Mouse (Mus musculus): Measurements from ENCODE around the gene Uhrf1bp1. TPM values are rescaled to one million over a fixed set of nuclear protein-coding genes. Genes with fewer than 3 reads are reported as not detected.

The Uhrf1bp1 gene
- total and polyA plus RNA-seq, 3 experiments: 23.1 to 43.6 TPM; not detected in 1

DNA sequence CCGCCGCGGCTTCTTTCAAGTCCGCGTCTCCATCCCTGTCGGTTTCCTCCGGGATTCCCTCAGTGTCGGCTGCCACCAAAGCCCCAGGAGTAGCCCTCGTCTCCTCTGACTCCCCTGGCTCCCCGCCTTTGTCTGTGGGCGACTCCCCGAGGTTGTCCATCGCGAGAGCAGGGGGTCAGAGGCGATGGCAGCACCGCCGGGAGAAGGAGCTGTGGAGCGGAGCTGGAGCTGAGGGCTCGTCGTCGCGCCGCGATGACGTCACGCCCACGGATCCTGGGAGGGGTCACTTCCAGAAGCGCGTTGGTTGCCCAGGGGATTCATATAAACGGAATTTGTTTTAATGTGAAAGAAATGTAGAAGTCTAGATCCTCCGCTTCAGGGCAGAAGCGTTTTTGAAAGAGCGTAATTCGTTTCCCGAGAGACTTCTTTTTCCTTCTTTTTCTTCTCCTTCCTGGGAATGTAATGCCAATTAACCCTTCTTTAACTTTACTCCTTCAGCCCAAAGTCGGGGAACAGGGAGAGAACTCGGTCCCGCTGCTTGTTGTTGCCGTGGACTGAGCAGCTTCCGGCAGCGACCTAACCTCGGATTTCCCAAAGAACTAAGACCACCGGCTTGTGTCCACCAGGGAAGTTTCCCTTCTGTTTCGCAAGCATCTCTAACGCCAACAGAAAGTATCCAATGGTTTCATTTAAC, 51.4 kb downstream of the Uhrf1bp1 start (continued):
- TF ChIP-seq RAD21 (IDR thresholded peaks at IDR 0.05; ENCODE audit: low read depth, low read length): no peak
- no peak for TF ChIP-seq NRF1 (IDR thresholded peaks at IDR 0.05; ENCODE audit: insufficient read depth, low read depth, low read length, poor library complexity, severe bottlenecking)
- TF ChIP-seq CHD1 (IDR thresholded peaks at IDR 0.05; ENCODE audit: low read depth, low read length): 0 out of 2 replicates have a peak, but pooled peaks have one; percentile 79

DNA sequence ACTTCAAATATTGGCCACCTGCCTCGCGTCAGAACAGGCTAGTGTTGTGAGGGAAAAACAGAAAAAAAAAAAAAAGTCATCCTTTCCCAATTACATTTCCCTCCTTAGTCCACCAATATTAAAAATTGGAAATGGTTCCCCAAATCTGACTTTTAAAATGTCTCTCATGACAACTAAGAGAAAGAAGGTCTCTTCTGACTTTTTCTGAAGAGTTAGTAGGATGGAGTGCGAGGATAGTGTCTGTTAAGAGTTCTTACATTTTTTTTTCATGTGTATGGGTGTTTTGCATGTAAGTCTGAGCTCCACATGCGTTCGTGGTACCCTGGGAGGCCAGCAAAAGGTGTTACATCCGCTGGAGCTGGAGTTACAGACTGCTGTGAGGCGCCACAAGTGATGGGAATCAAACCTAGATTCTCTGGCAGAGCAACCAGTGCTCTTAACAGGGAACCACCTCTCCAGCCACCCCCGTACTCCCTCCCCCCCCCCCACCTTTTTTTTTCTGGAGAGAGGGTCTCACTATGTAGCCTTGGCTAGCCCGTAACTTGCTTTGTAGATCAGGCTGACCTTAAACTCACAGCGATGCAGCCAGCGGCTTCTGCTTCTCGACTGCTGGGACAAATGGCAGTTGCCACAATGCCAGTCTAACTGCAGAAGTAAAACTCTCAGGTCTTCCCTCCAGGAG, 52.1 kb downstream of the Uhrf1bp1 start:
- peaks cover 0 to 10% of the 10 kb centered on the region in 2 experiments; a peak in 1 of 4 replicates for H3K36me3 ChIP-seq (ENCODE audit: control insufficient read depth in 1 of 2, insufficient read depth in 2 of 2, low read length in 2 of 2)
- peaks cover 24% of the 10 kb centered on the region for H3K79me2 ChIP-seq (ENCODE audit: control insufficient read depth, insufficient read depth, low read length, poor library complexity)
- no peaks in the 10 kb centered on the region for H3K27me3 ChIP-seq (ENCODE audit: control insufficient read depth in 1 of 2, insufficient read depth in 2 of 2, low read length in 2 of 2)
- TF ChIP-seq SMC3 (IDR thresholded peaks at IDR 0.05; ENCODE audit: low read depth, low read length) (peak; percentile 38; the same call in 1 of the 2 replicates), POLR2A (IDR thresholded peaks at IDR 0.05; ENCODE audit: control insufficient read depth in 1 of 2, insufficient read depth in 1 of 2, low read depth in 1 of 2, low read length in 2 of 2, poor library complexity in 1 of 2) (0 out of 4 replicates have a peak, but pooled peaks of 1 of the 2 experiments have one; percentile 4), MAZ (IDR thresholded peaks at IDR 0.05; ENCODE audit: low read depth, low read length) (no peak), MXI1 (IDR thresholded peaks at IDR 0.05; ENCODE audit: low read depth, low read length) (no peak), CHD1 (IDR thresholded peaks at IDR 0.05; ENCODE audit: low read depth, low read length) (0 out of 2 replicates have a peak, but pooled peaks have one; percentile 76), RAD21 (IDR thresholded peaks at IDR 0.05; ENCODE audit: low read depth, low read length) (peak; percentile 17; the same call in 1 of the 2 replicates), KAT2A (conservative IDR thresholded peaks at IDR 0.05; ENCODE audit: low read depth, low read length) (no peak), CTCF (IDR thresholded peaks at IDR 0.05 in 2 of 3, conservative IDR thresholded peaks at IDR 0.05 in 1 of 3; ENCODE audit: control insufficient read depth in 1 of 3, insufficient read depth in 1 of 3, low read depth in 2 of 3, low read length in 3 of 3, poor library complexity in 1 of 3, severe bottlenecking in 1 of 3) (0 out of 6 replicates have a peak, but pooled peaks of 1 of the 3 experiments have one; percentile 38), TBP (IDR thresholded peaks at IDR 0.05; ENCODE audit: low read depth, low read length) (0 out of 2 replicates have a peak, but pooled peaks have one; percentile 13), MEF2A (IDR thresholded peaks at IDR 0.05; ENCODE audit: extremely low read depth, insufficient replicate concordance, low read depth, low read length, poor library complexity, severe bottlenecking) (no peak), ZC3H11A (IDR thresholded peaks at IDR 0.05; ENCODE audit: low read depth, low read length) (no peak), USF1 (IDR thresholded peaks at IDR 0.05; ENCODE audit: low read depth, low read length) (no peak), NRF1 (IDR thresholded peaks at IDR 0.05; ENCODE audit: insufficient read depth, low read depth, low read length, poor library complexity, severe bottlenecking) (no peak), POLR2AphosphoS2 (IDR thresholded peaks at IDR 0.05; ENCODE audit: low read length) (no peak), ZNF384 (IDR thresholded peaks at IDR 0.05; ENCODE audit: low read depth, low read length) (peak; percentile 55; the same call in 1 of the 2 replicates), MYC (IDR thresholded peaks at IDR 0.05; ENCODE audit: low read depth, low read length) (0 out of 2 replicates have a peak, but pooled peaks have one; percentile 15), GATA1 (IDR thresholded peaks at IDR 0.05; ENCODE audit: low read depth, low read length) (no peak), MAX (IDR thresholded peaks at IDR 0.05; ENCODE audit: low read length) (peak; percentile 34; the same call in 1 of the 2 replicates)
- peak overlapping the region; percentile 52 for H3K9ac ChIP-seq (ENCODE audit: control insufficient read depth, low read depth, low read length, poor library complexity, severe bottlenecking)
- H3K27ac ChIP-seq (ENCODE audit: control insufficient read depth, low read depth, low read length): peak overlapping the region; percentile 56
- DNase-seq (ENCODE audit: low read depth, low spot score): peak; percentile 68
- peaks cover 0 to 3% of the 10 kb centered on the region in 2 experiments; a peak in 3 of 4 replicates for H3K4me1 ChIP-seq (ENCODE audit: control insufficient read depth in 1 of 2, insufficient read depth in 2 of 2, low read length in 2 of 2)
- H3K4me3 ChIP-seq (ENCODE audit: control insufficient read depth in 1 of 2, insufficient read depth in 1 of 2, low read depth in 2 of 2, low read length in 2 of 2): peak overlapping the region; percentile 88 to 89
- no peaks in the 10 kb centered on the region for H3K9me3 ChIP-seq (replicated peaks; ENCODE audit: insufficient read depth, low read length)

Measured in MEL (cell line).